Mouse (Mus musculus) cerebellum, postnatal 36 days (tissue): ENCODE measurements around the gene Chpf2.

Source experiments
- DNase-seq, 2 experiments: peaks; one replicate each; pipeline ENCODE4 v3.0.0; 2021 to 2022; ENCODE audit warnings: mixed read lengths in 2 of 2

Chpf2 gene

GRCm38 (mm10) chr5:24591796-24592470 is 5.4 kb downstream of the Chpf2 start:
- DNase-seq, result no peak

GRCm38 (mm10) chr5:24592471-24593160 is 6.1 kb downstream of the Chpf2 start:
- DNase-seq, result no peak

- no peak for DNase-seq
Observed at GRCm38 (mm10) chr5:24593230-24593629, 6.7 kb downstream of the Chpf2 start.

GRCm38 (mm10) chr5:24593928-24594327 is 7.4 kb downstream of the Chpf2 start:
- no peak for DNase-seq

- DNase-seq, result no peak
Observed at GRCm38 (mm10) chr5:24594346-24594745, 7.8 kb downstream of the Chpf2 start.

- no peak for DNase-seq
Observed at GRCm38 (mm10) chr5:24595261-24595660, 8.7 kb downstream of the Chpf2 start.

GRCm38 (mm10) chr5:24595786-24596380 is 9.3 kb downstream of the Chpf2 start:
- DNase-seq, result no peak

- peak in 1 of 2 experiments; percentile 28 for DNase-seq
Observed at GRCm38 (mm10) chr5:24596519-24597171, 10.1 kb downstream of the Chpf2 start.

GRCm38 (mm10) chr5:24597221-24597728 is 10.7 kb downstream of the Chpf2 start:
- DNase-seq, result peak; percentile 80 to 84

- peak in 1 of 2 experiments; percentile 48 for DNase-seq
Observed at GRCm38 (mm10) chr5:24597901-24598569, 11.5 kb downstream of the Chpf2 start.

GRCm38 (mm10) chr5:24598570-24599006 is 12.0 kb downstream of the Chpf2 start:
- peak; percentile 36 to 56 for DNase-seq

GRCm38 (mm10) chr5:24599137-24599536 is 12.6 kb downstream of the Chpf2 start:
- no peak for DNase-seq

- no peak for DNase-seq
Observed at GRCm38 (mm10) chr5:24600236-24600635, 13.7 kb downstream of the Chpf2 start.

- DNase-seq, result no peak
Observed at GRCm38 (mm10) chr5:24601071-24601835, 14.7 kb downstream of the Chpf2 start.

- DNase-seq, result peak; percentile 43 to 46
Observed at GRCm38 (mm10) chr5:24601911-24602750, 15.6 kb downstream of the Chpf2 start.

- peak; percentile 55 to 66 for DNase-seq
Observed at GRCm38 (mm10) chr5:24602751-24603343, 16.3 kb downstream of the Chpf2 start.

GRCm38 (mm10) chr5:24603431-24604010 is 17.0 kb downstream of the Chpf2 start:
- no peak for DNase-seq

- no peak for DNase-seq
Observed at GRCm38 (mm10) chr5:24604080-24604655, 17.6 kb downstream of the Chpf2 start.

GRCm38 (mm10) chr5:24604656-24605100 is 18.1 kb downstream of the Chpf2 start:
- peak; percentile 73 to 80 for DNase-seq
